Mouse (Mus musculus): ENCODE measurements around the gene L3mbtl4. TPM values are rescaled to one million over a fixed set of nuclear protein-coding genes. Genes with fewer than 3 reads are reported as not detected.
A peak's percentile ranks its signal among the peaks of the same experiment; 100 is the strongest.

The L3mbtl4 gene
- polyA plus RNA-seq, 1 experiment from 2014 or later, result 0.15 TPM

- Histone ChIP-seq H3K4me2 (no peak overlapping the region), H3K27me3 (no peaks in the 10 kb centered on the region), H3K9ac (no peak overlapping the region), H3K36me3 (no peaks in the 10 kb centered on the region), H3K27ac (no peak overlapping the region), H3K4me1 (no peaks in the 10 kb centered on the region), H3K9me3 (no peaks in the 10 kb centered on the region), H3K4me3 (no peak overlapping the region)
- WGBS, result 54% methylated on average over 5 of the region's 5 CpGs
- ATAC-seq (ENCODE audit: borderline replicate concordance, extremely low read depth, low FRiP score, low TSS enrichment), result no peak
Observed at GRCm38 (mm10) chr17:68710701-68711100, 437.1 kb downstream of the L3mbtl4 start.

GRCm38 (mm10) chr17:68711350-68711749 is 437.8 kb downstream of the L3mbtl4 start:
- Histone ChIP-seq H3K4me3 (no peak overlapping the region), H3K9ac (no peak overlapping the region), H3K27ac (no peak overlapping the region), H3K4me1 (no peaks in the 10 kb centered on the region), H3K9me3 (no peaks in the 10 kb centered on the region), H3K36me3 (no peaks in the 10 kb centered on the region), H3K4me2 (no peak overlapping the region), H3K27me3 (no peaks in the 10 kb centered on the region)
- ATAC-seq (ENCODE audit: borderline replicate concordance, extremely low read depth, low FRiP score, low TSS enrichment), result no peak
- 72% methylated on average over 3 of the region's 3 CpGs for WGBS

- Histone ChIP-seq H3K36me3 (no peaks in the 10 kb centered on the region), H3K9ac (no peak overlapping the region), H3K27me3 (no peaks in the 10 kb centered on the region), H3K27ac (no peak overlapping the region), H3K4me2 (no peak overlapping the region), H3K4me1 (no peaks in the 10 kb centered on the region), H3K9me3 (no peaks in the 10 kb centered on the region), H3K4me3 (no peak overlapping the region)
- WGBS, result 33% methylated on average over 1 of the region's 1 CpGs
- no peak for ATAC-seq (ENCODE audit: borderline replicate concordance, extremely low read depth, low FRiP score, low TSS enrichment)
Observed at GRCm38 (mm10) chr17:68748296-68748695, 474.7 kb downstream of the L3mbtl4 start.

- no peak for ATAC-seq (ENCODE audit: borderline replicate concordance, extremely low read depth, low FRiP score, low TSS enrichment)
- WGBS, result 78% methylated on average over 6 of the region's 6 CpGs
- Histone ChIP-seq H3K9ac (no peak overlapping the region), H3K4me1 (no peaks in the 10 kb centered on the region), H3K27ac (no peak overlapping the region), H3K4me3 (no peak overlapping the region), H3K4me2 (no peak overlapping the region), H3K36me3 (no peaks in the 10 kb centered on the region), H3K9me3 (no peaks in the 10 kb centered on the region), H3K27me3 (no peaks in the 10 kb centered on the region)
Observed at GRCm38 (mm10) chr17:68750513-68750912, 476.9 kb downstream of the L3mbtl4 start.

GRCm38 (mm10) chr17:68753112-68753511 is 479.5 kb downstream of the L3mbtl4 start:
- H3K27ac ChIP-seq, result no peak overlapping the region

GRCm38 (mm10) chr17:68754789-68755188 is 481.2 kb downstream of the L3mbtl4 start:
- H3K4me2 ChIP-seq, result no peak overlapping the region
- WGBS, result 87% methylated on average over 11 of the region's 11 CpGs

More at GRCm38 (mm10) chr17:68753112-68753511, 479.5 kb downstream of the L3mbtl4 start:
- no peaks in the 10 kb centered on the region for H3K4me1 ChIP-seq
- ATAC-seq (ENCODE audit: borderline replicate concordance, extremely low read depth, low FRiP score, low TSS enrichment), result no peak
- no peaks in the 10 kb centered on the region for H3K9me3 ChIP-seq
- H3K36me3 ChIP-seq, result no peaks in the 10 kb centered on the region
- H3K9ac ChIP-seq, result no peak overlapping the region
- no peaks in the 10 kb centered on the region for H3K27me3 ChIP-seq
- 85% methylated on average over 7 of the region's 7 CpGs for WGBS
- no peak overlapping the region for H3K4me2 ChIP-seq
- no peak overlapping the region for H3K4me3 ChIP-seq

GRCm38 (mm10) chr17:68758428-68758827 is 484.8 kb downstream of the L3mbtl4 start:
- Histone ChIP-seq H3K4me1 (no peaks in the 10 kb centered on the region), H3K36me3 (no peaks in the 10 kb centered on the region), H3K4me3 (no peak overlapping the region), H3K27me3 (no peaks in the 10 kb centered on the region), H3K4me2 (no peak overlapping the region), H3K9ac (no peak overlapping the region), H3K9me3 (no peaks in the 10 kb centered on the region), H3K27ac (no peak overlapping the region)
- WGBS, result 52% methylated on average over 5 of the region's 5 CpGs
- no peak for ATAC-seq (ENCODE audit: borderline replicate concordance, extremely low read depth, low FRiP score, low TSS enrichment)

More at GRCm38 (mm10) chr17:68754789-68755188, 481.2 kb downstream of the L3mbtl4 start:
- Histone ChIP-seq H3K4me1 (no peaks in the 10 kb centered on the region), H3K27ac (no peak overlapping the region), H3K4me3 (no peak overlapping the region), H3K36me3 (no peaks in the 10 kb centered on the region), H3K9ac (no peak overlapping the region), H3K9me3 (no peaks in the 10 kb centered on the region), H3K27me3 (no peaks in the 10 kb centered on the region)
- ATAC-seq (ENCODE audit: borderline replicate concordance, extremely low read depth, low FRiP score, low TSS enrichment), result no peak

- Histone ChIP-seq H3K9me3 (no peaks in the 10 kb centered on the region), H3K27me3 (no peaks in the 10 kb centered on the region), H3K27ac (no peak overlapping the region), H3K4me1 (no peaks in the 10 kb centered on the region), H3K36me3 (no peaks in the 10 kb centered on the region), H3K9ac (no peak overlapping the region), H3K4me3 (no peak overlapping the region), H3K4me2 (no peak overlapping the region)
- ATAC-seq (ENCODE audit: borderline replicate concordance, extremely low read depth, low FRiP score, low TSS enrichment), result no peak
- WGBS, result 70% methylated on average over 3 of the region's 3 CpGs
Observed at GRCm38 (mm10) chr17:68758936-68759335, 485.3 kb downstream of the L3mbtl4 start.

- H3K9me3 ChIP-seq, result no peaks in the 10 kb centered on the region
- H3K9ac ChIP-seq, result no peak overlapping the region
- H3K27me3 ChIP-seq, result no peaks in the 10 kb centered on the region
- H3K4me2 ChIP-seq, result no peak overlapping the region
- H3K4me3 ChIP-seq, result no peak overlapping the region
- no peak for ATAC-seq (ENCODE audit: borderline replicate concordance, extremely low read depth, low FRiP score, low TSS enrichment)
- H3K36me3 ChIP-seq, result no peaks in the 10 kb centered on the region
- WGBS, result 77% methylated on average over 1 of the region's 1 CpGs
- H3K27ac ChIP-seq, result no peak overlapping the region
- H3K4me1 ChIP-seq, result no peaks in the 10 kb centered on the region
Observed at GRCm38 (mm10) chr17:68759978-68760377, 486.4 kb downstream of the L3mbtl4 start.

GRCm38 (mm10) chr17:68764329-68764880 is 490.8 kb downstream of the L3mbtl4 start:
- Histone ChIP-seq H3K9ac (no peak overlapping the region), H3K4me2 (no peak overlapping the region), H3K27me3 (no peaks in the 10 kb centered on the region), H3K9me3 (no peaks in the 10 kb centered on the region), H3K4me1 (no peaks in the 10 kb centered on the region), H3K36me3 (no peaks in the 10 kb centered on the region), H3K4me3 (no peak overlapping the region), H3K27ac (no peak overlapping the region)
- peak; percentile 23; the same call in 1 of the 2 replicates for ATAC-seq (ENCODE audit: borderline replicate concordance, extremely low read depth, low FRiP score, low TSS enrichment)
- 65% methylated on average over 10 of the region's 10 CpGs for WGBS

GRCm38 (mm10) chr17:68769561-68769960 is 496.0 kb downstream of the L3mbtl4 start:
- no peaks in the 10 kb centered on the region for H3K4me1 ChIP-seq
- H3K9me3 ChIP-seq, result no peaks in the 10 kb centered on the region
- H3K4me3 ChIP-seq, result no peak overlapping the region
- no peaks in the 10 kb centered on the region for H3K27me3 ChIP-seq
- no peak overlapping the region for H3K4me2 ChIP-seq
- H3K27ac ChIP-seq, result no peak overlapping the region
- 77% methylated on average over 4 of the region's 4 CpGs for WGBS
- H3K9ac ChIP-seq, result no peak overlapping the region
- ATAC-seq (ENCODE audit: borderline replicate concordance, extremely low read depth, low FRiP score, low TSS enrichment), result no peak
- H3K36me3 ChIP-seq, result no peaks in the 10 kb centered on the region

- Histone ChIP-seq H3K4me1 (no peaks in the 10 kb centered on the region), H3K9ac (no peak overlapping the region), H3K36me3 (no peaks in the 10 kb centered on the region), H3K4me3 (no peak overlapping the region), H3K27ac (no peak overlapping the region), H3K4me2 (no peak overlapping the region), H3K9me3 (no peaks in the 10 kb centered on the region), H3K27me3 (no peaks in the 10 kb centered on the region)
- ATAC-seq (ENCODE audit: borderline replicate concordance, extremely low read depth, low FRiP score, low TSS enrichment), result no peak
- WGBS, result 46% methylated on average over 7 of the region's 7 CpGs
Observed at GRCm38 (mm10) chr17:68771046-68771750, 497.6 kb downstream of the L3mbtl4 start.
